Mouse (Mus musculus) CH12.LX (cell line): ENCODE results near the gene Fpgs.

ENCODE experiments used
- CHD1 ChIP-seq: IDR thresholded peaks from 2 replicates; pipeline ENCODE4 v1.6.1; 2012; ENCODE audit warnings: low read depth, low read length, improper control_type of control experiment, inconsistent platforms
- CTCF ChIP-seq, 2 experiments: IDR thresholded peaks in 1 of 2; conservative IDR thresholded peaks in 1 of 2; 2 replicates each; pipeline ENCODE4 v1.5.1; 2011 to 2012; ENCODE audit warnings: low read depth in 2 of 2, low read length in 2 of 2, improper control_type of control experiment in 1 of 2, inconsistent platforms in 1 of 2, mild to moderate bottlenecking in 1 of 2, moderate library complexity in 1 of 2
- ELF1 ChIP-seq: IDR thresholded peaks from 2 replicates; pipeline ENCODE4 v1.6.1; 2014; ENCODE audit warnings: low read depth, mild to moderate bottlenecking, inconsistent platforms, low read length, improper control_type of control experiment
- EP300 ChIP-seq: IDR thresholded peaks from 2 replicates; pipeline ENCODE4 v1.6.1; 2011; ENCODE audit warnings: low read length, improper control_type of control experiment
- ETS1 ChIP-seq: conservative IDR thresholded peaks from 2 replicates; pipeline ENCODE4 v1.6.1; 2012; ENCODE audit warnings: low read depth, mild to moderate bottlenecking, inconsistent platforms, low read length, improper control_type of control experiment, moderate library complexity
- IRF4 ChIP-seq: IDR thresholded peaks from 2 replicates; pipeline ENCODE4 v1.6.1; 2014; ENCODE audit warnings: low read depth, mild to moderate bottlenecking, inconsistent platforms, low read length, improper control_type of control experiment
- JUND ChIP-seq: conservative IDR thresholded peaks from 2 replicates; pipeline ENCODE4 v1.6.1; 2011; ENCODE audit warnings: low read depth, low read length, improper control_type of control experiment
- KAT2A ChIP-seq: IDR thresholded peaks from 2 replicates; pipeline ENCODE4 v1.6.1; 2012; ENCODE audit warnings: low read length, improper control_type of control experiment, inconsistent platforms; ENCODE audit not compliant: insufficient replicate concordance
- MAZ ChIP-seq: IDR thresholded peaks from 2 replicates; pipeline ENCODE4 v1.6.1; 2012; ENCODE audit warnings: low read depth, mild to moderate bottlenecking, inconsistent platforms, low read length, improper control_type of control experiment, moderate library complexity
- NRF1 ChIP-seq: IDR thresholded peaks from 2 replicates; pipeline ENCODE4 v1.6.1; 2014; ENCODE audit warnings: low read depth, mild to moderate bottlenecking, inconsistent platforms, low read length, improper control_type of control experiment, moderate library complexity
- POLR2A ChIP-seq: IDR thresholded peaks from 2 replicates; pipeline ENCODE4 v1.6.1; 2011; ENCODE audit warnings: low read depth, mild to moderate bottlenecking, improper control_type of control experiment, low read length
- ZC3H11A ChIP-seq: IDR thresholded peaks from 2 replicates; pipeline ENCODE4 v1.6.1; 2012; ENCODE audit warnings: low read depth, mild to moderate bottlenecking, inconsistent platforms, low read length, improper control_type of control experiment

- TF ChIP-seq POLR2A = no peak
- TF ChIP-seq CTCF (conservative IDR thresholded peaks at IDR 0.05 in 1 of 2, IDR thresholded peaks at IDR 0.05 in 1 of 2; ENCODE audit: low read depth in 2 of 2, low read length in 2 of 2) = no peak
- no peak for TF ChIP-seq ZC3H11A
- TF ChIP-seq JUND = no peak
- TF ChIP-seq ELF1 = no peak
- TF ChIP-seq KAT2A = no peak
- TF ChIP-seq IRF4 = no peak
- TF ChIP-seq EP300 = no peak
- TF ChIP-seq ETS1 = no peak
- no peak for TF ChIP-seq NRF1
- no peak for TF ChIP-seq MAZ
- no peak for TF ChIP-seq CHD1
Observed at GRCm38 (mm10) chr2:32686640-32687039, 17.3 kb downstream of the Fpgs start.
